Mouse (Mus musculus) v-Abl transformed pro-B cells (cell line): ENCODE results near the gene Il33.

Experiments used
- in situ Hi-C, 2 experiments: fragments of 400-800 bp; cut with MboI; formaldehyde crosslinking; loops; one replicate each; pipeline ENCODE4 v1.15.1; 2025; ENCODE audit not compliant: unreplicated experiment in 2 of 2

Gene Il33

DNA sequence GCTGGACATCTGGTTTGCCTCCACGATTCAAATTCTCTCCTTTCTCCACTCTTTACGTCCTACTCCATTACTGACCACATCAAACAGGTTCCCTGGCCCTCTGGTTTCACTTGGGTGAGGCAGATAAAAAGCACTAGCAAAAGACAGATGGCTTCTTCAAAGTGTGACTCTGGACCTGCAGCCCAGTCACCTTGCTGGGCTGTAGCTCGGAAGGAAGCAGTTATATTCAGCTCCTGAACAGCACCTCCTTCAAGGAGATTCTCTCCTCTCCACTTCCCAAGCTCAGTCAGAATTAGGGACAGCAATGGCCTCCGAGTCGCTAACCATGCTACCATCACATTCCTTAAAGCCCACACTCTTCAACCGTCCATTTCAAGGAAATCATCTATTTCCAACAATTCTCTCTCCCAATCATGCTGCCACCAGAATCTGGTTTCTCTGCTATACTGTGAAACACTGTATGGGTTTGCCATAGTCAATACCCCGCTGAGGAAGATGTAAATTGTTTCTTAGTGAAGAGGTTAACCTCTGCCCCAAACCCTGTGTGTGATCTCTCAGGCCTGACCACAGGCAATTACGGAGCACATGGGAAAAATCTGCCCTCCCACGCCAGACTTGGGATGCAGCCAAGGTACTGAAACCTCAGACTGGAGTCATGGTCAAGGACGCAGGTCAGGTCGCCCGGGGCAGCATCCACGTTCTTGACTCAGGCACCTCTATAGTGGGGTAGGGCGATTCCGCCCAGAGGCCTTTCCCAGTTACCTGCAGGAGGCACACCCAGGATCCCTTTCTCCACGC, 59.5 kb downstream of the Il33 start:
- in situ Hi-C loops = loop anchor here in 1 of 2 experiments (10.0 kb wide), 2 partner anchors 140 to 220 kb away; no protein-coding TSS in a partner anchor

DNA sequence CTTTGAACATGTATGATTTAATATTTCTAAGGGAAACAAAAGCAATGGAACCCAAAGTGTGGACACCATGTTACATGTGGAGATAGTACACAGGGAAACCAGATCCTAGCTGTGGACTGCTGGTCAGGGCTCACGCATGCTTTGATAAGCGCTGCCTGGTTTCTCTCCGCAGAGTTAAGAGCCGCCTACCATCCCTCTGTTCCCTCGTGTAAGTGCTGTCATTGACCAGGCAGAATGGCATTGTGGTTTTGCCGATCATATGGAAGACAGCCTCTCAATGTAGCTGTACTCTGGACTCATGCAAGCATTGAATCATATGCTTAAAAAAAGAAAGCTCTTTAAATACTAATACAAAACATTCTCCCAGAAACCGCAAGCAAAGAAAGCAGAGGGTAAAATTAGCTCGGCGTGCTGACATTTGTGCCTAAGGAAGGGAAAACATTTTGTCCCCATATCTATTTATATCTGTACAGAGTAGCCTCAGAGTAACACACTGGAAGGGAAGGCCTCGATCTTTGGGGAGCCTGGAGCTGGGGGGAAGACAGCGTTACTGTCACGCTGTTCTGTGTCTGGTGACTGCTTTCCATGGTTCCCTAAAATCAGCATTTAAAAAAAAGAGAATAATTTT, 61.7 kb downstream of the Il33 start:
- in situ Hi-C loops = loop anchor here in 1 of 2 experiments (10.0 kb wide), 2 partner anchors 138 to 218 kb away; no protein-coding TSS in a partner anchor

DNA sequence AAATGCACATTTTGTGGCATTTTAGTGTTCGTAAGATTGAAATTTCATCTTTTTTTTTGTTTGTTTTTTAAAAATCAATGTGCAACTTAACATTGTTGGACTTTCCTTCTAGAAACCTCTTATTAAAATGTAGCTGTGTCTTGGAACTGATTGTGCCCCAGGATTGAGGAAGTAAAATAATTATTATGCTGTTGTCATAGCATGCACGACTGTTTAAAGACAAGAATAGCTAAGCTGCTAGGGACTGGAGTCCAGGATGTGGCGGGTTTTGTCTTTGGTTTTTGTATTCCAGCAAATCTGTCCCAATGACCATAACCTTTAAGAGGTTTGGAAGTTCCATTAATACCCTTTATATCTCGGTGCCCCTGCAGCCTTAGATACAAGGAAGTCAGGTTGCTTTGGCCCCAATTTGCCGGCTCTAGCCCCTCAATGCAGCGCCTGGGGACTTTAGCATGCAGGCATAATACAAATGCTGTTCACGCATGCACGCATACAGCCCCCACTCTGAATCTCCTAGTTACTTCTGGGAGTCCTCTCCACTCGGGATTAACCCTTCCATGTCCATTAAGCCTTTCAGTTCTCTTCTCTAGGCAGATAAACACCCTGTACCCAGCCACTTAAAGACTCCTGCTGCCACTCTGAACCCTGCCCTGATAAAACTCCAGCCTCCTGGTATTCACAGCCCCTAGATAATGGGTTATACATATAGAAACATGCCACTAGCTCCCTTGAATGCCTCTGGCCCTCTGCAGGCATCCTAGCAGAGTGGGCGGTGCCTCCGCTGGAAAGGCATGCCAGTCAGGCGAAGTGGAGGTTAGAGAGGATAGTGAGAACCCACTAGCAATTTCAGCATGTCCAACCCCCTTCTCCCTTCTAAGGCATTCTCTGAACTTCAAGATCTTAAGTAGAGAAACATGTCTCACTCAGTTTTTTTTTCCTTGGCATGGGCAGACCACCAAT, 75.8 kb downstream of the Il33 start:
- in situ Hi-C loops = no loop called here

DNA sequence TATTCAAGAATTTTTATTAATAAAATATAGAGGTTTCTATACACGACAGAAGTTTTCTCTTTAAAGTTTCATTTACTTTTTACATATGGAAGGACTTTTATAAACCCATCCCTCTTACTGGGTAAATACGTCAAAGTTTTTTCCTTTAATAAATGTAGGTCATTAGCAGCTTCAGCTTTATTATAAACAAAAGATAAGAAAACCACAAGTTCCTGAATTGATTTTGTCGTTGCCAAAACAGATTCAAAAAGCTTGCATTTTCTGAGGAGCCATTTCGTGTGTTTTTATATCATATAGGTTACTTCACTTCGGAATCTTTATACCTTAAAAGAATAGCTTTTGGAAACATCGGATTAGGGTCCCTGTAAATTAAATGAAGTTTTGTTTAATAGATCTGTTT, 76.6 kb downstream of the Il33 start:
- in situ Hi-C loops = no loop called here

DNA sequence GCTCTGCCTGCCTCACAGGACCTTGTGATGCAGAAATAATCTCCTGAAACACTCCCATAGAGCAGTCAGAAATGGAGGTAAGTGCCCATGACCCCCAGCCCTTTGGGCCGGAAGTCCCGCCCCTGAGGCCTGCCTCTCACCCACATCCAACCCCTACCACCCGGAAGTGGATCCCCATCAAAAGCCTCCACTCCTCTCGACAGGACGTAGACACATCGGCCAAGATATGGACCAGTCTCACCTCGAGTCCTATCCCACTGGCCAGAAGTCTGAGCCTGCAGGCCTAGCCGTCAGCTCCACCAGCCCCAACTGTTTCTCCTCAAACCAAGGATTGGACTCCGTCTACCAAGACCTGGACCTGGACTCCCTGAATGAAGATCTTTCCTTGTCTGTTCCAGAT, 78.7 kb downstream of the Il33 start, which contains the start of gene Trpd52l3:
Gene Trpd52l3 (plus strand): TSS at position 170 of the 400 bp plus-strand sequence.
- in situ Hi-C loops = no loop called here

DNA sequence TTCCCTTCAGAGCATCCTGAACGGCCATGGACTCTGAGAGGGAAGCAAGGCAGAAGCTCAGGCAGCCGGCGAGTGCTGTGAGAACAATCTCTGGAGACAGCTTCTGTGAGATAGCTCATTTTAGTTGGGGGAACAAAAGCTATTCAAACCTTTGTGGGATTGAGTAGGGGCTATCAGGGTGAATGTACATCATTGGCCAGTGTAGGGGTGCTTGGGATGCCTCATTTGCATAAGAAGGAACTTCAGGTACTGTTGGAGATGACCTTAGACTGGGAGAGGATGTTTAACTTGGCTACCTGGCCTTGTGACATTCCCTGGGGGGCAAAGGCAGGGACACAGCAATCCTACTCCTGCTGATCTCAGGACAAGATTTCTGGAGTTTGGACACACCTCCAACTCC, 81.5 kb downstream of the Il33 start:
- in situ Hi-C loops = no loop called here
